Mouse (Mus musculus): ENCODE data around the gene Slc7a8.

DNA sequence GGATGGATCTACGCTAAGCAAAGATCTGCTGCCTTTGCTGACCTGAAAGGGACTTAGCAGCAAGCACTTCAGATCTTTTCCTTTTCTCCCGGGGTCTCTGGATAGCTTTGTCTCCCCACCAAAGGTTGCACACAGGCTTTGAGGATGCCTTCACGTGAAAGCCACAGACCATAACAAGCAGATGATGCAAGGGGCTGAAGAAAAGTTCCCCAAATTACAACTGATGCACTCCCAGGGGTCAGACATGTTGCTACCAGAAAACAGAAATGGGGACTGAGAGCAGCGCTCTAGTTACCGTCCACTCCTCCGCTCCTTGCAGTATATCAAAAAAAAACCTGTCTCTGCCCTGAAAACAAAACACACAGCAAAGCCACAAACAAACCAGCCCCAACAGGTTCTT is 10.4 kb upstream of the Slc7a8 start:
- no peak for TF ChIP-seq POLR2A (IDR thresholded peaks at IDR 0.05; ENCODE audit: borderline replicate concordance, insufficient read depth, low read length)
- TF ChIP-seq CTCF (IDR thresholded peaks at IDR 0.05; ENCODE audit: borderline replicate concordance, insufficient read depth, low read depth, low read length): no peak

Measured in cerebellum, adult 2 months (tissue).